Mouse (Mus musculus) erythroblast, embryonic 14.5 days (primary cell): Measurements from ENCODE around the gene Rab8b. TPM values are rescaled to one million over a fixed set of nuclear protein-coding genes. Genes with fewer than 3 reads are reported as not detected.
A peak's percentile ranks its signal among the peaks of the same experiment; 100 is the strongest.

Experiments
- H3K27me3 ChIP-seq: 2 replicates; pipeline ENCODE4 v1.6.1; 2012; ENCODE audit warnings: inconsistent platforms; ENCODE audit not compliant: control insufficient read depth
- H3K36me3 ChIP-seq: 2 replicates; pipeline ENCODE4 v1.6.1; 2012; ENCODE audit warnings: mild to moderate bottlenecking, inconsistent platforms; ENCODE audit not compliant: control insufficient read depth
- H3K4me1 ChIP-seq: 2 replicates; pipeline ENCODE4 v1.6.1; 2012; ENCODE audit warnings: inconsistent platforms; ENCODE audit not compliant: control insufficient read depth
- H3K4me3 ChIP-seq: replicated peaks from 2 replicates; pipeline ENCODE3; 2012; ENCODE audit warnings: moderate library complexity, mild to moderate bottlenecking, inconsistent platforms
- H3K9me3 ChIP-seq: 2 replicates; pipeline ENCODE4 v1.6.1; 2012; ENCODE audit warnings: low read length, inconsistent platforms, mixed read lengths; ENCODE audit not compliant: control insufficient read depth
- GATA1 ChIP-seq: IDR thresholded peaks from 2 replicates; pipeline ENCODE4 v1.6.1; 2012; ENCODE audit warnings: low read length, inconsistent platforms, mixed read lengths
- TAL1 ChIP-seq: IDR thresholded peaks from 3 replicates; pipeline ENCODE4 v1.6.1; 2012; ENCODE audit warnings: low read length, inconsistent platforms, mixed read lengths
- polyA plus RNA-seq: library from polyadenylated mRNA; stranded (reverse); fragments of >175 nt; gene quantifications from 2 replicates; pipeline ENCODE4 v1.2.3, GENCODE M21; 2012

The Rab8b gene
- polyA plus RNA-seq, 1 experiment, result 0.53 TPM

DNA sequence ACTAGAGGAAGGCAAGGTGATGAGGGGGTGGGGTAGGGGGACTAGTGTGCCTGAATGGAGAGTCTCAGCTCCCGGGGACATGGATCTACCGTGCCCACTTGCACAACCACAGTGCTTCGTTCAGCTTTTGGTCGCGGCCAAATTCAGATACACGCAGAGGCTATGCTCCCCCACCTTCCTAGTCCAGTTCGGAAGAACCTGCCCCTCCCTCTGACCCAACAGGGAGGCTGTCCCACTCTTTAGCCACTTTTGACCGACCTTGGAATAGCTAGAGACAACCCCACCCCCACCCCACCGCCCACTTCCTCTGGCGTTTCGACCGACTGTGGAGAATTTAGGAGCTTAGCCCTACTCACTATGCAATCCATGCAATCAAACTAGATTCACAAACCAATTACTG, 117.5 kb downstream of the Rab8b start:
- Histone ChIP-seq H3K4me3 (peak overlapping the region; percentile 12), H3K36me3 (no peaks in the 10 kb centered on the region), H3K4me1 (peaks cover 7% of the 10 kb centered on the region), H3K9me3 (no peaks in the 10 kb centered on the region), H3K27me3 (peaks cover 49% of the 10 kb centered on the region)
- TF ChIP-seq TAL1, result no peak

DNA sequence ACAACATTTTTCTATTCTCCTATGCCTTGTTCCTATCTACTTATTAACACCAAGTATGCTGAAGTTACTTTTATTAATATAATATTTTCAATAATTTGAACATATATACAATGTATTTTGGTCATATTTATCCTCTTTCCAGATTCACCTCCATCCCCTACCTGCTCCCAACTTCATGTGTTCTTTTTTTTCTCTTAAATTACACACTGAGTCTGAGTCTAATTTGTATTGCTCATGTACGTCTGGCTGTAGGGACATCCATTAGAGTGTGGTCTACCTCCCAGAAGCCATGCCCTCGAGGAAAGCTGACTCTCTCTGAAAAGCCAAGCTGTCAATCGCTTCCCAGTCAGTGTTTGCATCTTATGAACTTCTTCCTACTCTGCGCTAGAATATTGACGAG, 122.7 kb downstream of the Rab8b start, which contains the start of gene Gm10647:
Gm10647 (plus strand) TSS at position 301 of the 400 bp plus-strand sequence.
- no peaks in the 10 kb centered on the region for H3K9me3 ChIP-seq
- TF ChIP-seq TAL1 (no peak), GATA1 (no peak)
- H3K27me3 ChIP-seq, result peaks cover 34% of the 10 kb centered on the region
- H3K4me3 ChIP-seq, result peak within 1 kb of the TSS; percentile 81
- no peaks in the 10 kb centered on the region for H3K36me3 ChIP-seq
- peaks cover 27% of the 10 kb centered on the region for H3K4me1 ChIP-seq

DNA sequence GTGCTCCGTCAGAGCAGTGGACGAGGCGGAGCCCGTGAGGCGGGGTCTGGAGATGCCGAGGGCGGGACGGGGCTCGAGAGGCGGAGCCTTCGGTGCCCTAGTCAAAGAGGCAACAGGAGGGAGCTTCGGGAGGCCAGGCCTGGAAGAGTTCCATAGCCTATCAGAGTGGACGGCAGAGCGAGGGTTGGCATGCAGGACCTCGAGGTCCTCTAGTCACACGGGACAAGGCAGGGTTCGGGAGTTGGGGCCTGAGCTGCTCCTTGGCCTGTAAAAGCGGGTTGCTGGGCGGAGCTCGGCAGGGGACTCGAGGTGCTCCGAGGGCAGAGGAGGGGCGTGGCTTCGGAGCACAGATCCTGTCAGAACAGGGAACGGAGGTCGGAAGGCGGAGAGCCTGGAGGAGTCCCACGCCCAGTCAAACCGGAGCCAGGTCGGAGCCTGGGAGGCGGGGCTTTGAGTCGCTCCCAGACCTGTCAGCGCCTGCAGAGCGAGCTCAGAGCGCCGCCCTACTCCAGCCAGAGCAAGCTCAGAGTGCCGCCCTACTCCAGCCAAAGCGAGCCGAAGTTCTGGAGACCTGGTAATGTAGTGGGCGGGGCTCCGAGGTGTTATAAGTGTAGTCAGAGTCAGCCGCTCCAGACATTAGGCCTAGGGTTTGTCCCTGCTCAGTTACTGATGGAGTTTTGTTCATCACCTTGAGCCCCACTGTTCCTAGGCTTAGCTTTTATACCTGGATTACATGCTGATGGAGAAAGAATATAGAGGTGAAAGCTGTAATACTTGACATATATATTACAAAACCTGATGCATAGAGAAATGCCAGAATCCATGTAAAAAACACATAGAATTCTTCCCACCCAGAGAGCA, 123.8 kb downstream of the Rab8b start, which contains the start of gene Aph1b:
Aph1b (minus strand) TSS at position 27 of the 861 bp plus-strand sequence.
- H3K36me3 ChIP-seq, result no peaks in the 10 kb centered on the region
- peak within 1 kb of the TSS; percentile 81 for H3K4me3 ChIP-seq
- H3K4me1 ChIP-seq, result peaks cover 27% of the 10 kb centered on the region
- TF ChIP-seq GATA1 (no peak), TAL1 (no peak)
- H3K9me3 ChIP-seq, result no peaks in the 10 kb centered on the region
- H3K27me3 ChIP-seq, result peaks cover 31% of the 10 kb centered on the region

- Histone ChIP-seq H3K36me3 (no peaks in the 10 kb centered on the region), H3K4me3 (peak overlapping the region; percentile 81), H3K9me3 (no peaks in the 10 kb centered on the region), H3K27me3 (peaks cover 34% of the 10 kb centered on the region), H3K4me1 (peaks cover 27% of the 10 kb centered on the region)
- TF ChIP-seq TAL1 (no peak), GATA1 (no peak)
Observed at GRCm38 (mm10) chr9:66794629-66795463, 124.6 kb downstream of the Rab8b start.

Other genes starting within 250 kb of the Rab8b start
- gene Car12, start 206.0 kb downstream of the Rab8b start, polyA plus RNA-seq, result 0.02 TPM in 1 of 2 replicates, not detected in the other
- gene Aph1b, start 124.2 kb downstream of the Rab8b start, polyA plus RNA-seq, result 0.01 TPM in 1 of 2 replicates, not detected in the other
- not detected in 2 replicates for gene Gm10647, start 122.6 kb downstream of the Rab8b start, polyA plus RNA-seq
- 0.01 TPM in 1 of 2 replicates, not detected in the other for gene Aph1c, start 85.0 kb downstream of the Rab8b start, polyA plus RNA-seq
- 10.2 and 12.0 TPM in 2 replicates for gene Rps27l, start 26.4 kb upstream of the Rab8b start, polyA plus RNA-seq
- 0.16 and 0.20 TPM in 2 replicates for gene Lactb, start 55.8 kb upstream of the Rab8b start, polyA plus RNA-seq
- gene Tpm1, start 129.7 kb upstream of the Rab8b start, polyA plus RNA-seq, result 12.8 and 14.1 TPM in 2 replicates